Mouse (Mus musculus) ES-CJ7 (cell line): Measurements from ENCODE around the gene Ano6.
"Not testable (repeated sequence)": the region's sequence is repeated elsewhere in the genome, so short reads cannot be mapped to it uniquely, and the experiment has no call there.

Source experiments
- DNase-seq: peaks from one replicate; pipeline ENCODE4 v3.0.0; 2011; ENCODE audit warnings: low read depth, low spot score

The Ano6 gene

GRCm38 (mm10) chr15:95827465-95827971 lies 36.9 kb downstream of the Ano6 start:
- peak; percentile 55 for DNase-seq

GRCm38 (mm10) chr15:95828018-95828646 lies 37.5 kb downstream of the Ano6 start:
- DNase-seq, result not testable (repeated sequence)

GRCm38 (mm10) chr15:95828647-95829254 lies 38.1 kb downstream of the Ano6 start:
- peak; percentile 27 for DNase-seq

- DNase-seq, result no peak
Observed at GRCm38 (mm10) chr15:95829553-95830205, 39.0 kb downstream of the Ano6 start.

GRCm38 (mm10) chr15:95830206-95830560 lies 39.5 kb downstream of the Ano6 start:
- DNase-seq, result peak; percentile 31

- no peak for DNase-seq
Observed at GRCm38 (mm10) chr15:95833292-95833691, 42.6 kb downstream of the Ano6 start.

GRCm38 (mm10) chr15:95836077-95836476 lies 45.4 kb downstream of the Ano6 start:
- DNase-seq, result no peak

- no peak for DNase-seq
Observed at GRCm38 (mm10) chr15:95836646-95837434, 46.2 kb downstream of the Ano6 start.

GRCm38 (mm10) chr15:95837570-95837969 lies 46.9 kb downstream of the Ano6 start:
- DNase-seq, result no peak

- DNase-seq, result no peak
Observed at GRCm38 (mm10) chr15:95838171-95839020, 47.8 kb downstream of the Ano6 start.

- DNase-seq, result no peak
Observed at GRCm38 (mm10) chr15:95839789-95840188, 49.1 kb downstream of the Ano6 start.

GRCm38 (mm10) chr15:95843183-95843949 lies 52.7 kb downstream of the Ano6 start:
- DNase-seq, result no peak

- no peak for DNase-seq
Observed at GRCm38 (mm10) chr15:95844412-95844811, 53.8 kb downstream of the Ano6 start.

GRCm38 (mm10) chr15:95846102-95846501 lies 55.5 kb downstream of the Ano6 start:
- DNase-seq, result no peak

- DNase-seq, result no peak
Observed at GRCm38 (mm10) chr15:95848493-95849064, 57.9 kb downstream of the Ano6 start.

- DNase-seq, result peak; percentile 86
Observed at GRCm38 (mm10) chr15:95849513-95850411, 59.1 kb downstream of the Ano6 start.

GRCm38 (mm10) chr15:95850546-95850945 lies 59.9 kb downstream of the Ano6 start:
- no peak for DNase-seq

GRCm38 (mm10) chr15:95855051-95855844 lies 64.6 kb downstream of the Ano6 start:
- DNase-seq, result no peak
